Mouse (Mus musculus) thymus, adult 2 months (tissue): ENCODE measurements at regions not wholly inside any gene's neighbourhood (a gene's known extent, or its start where the extent isn't known, plus 50 kb on each side); places are given as distances from the start of the nearest gene placed in this dataset.

Source experiments
- DNase-seq: peaks from one replicate; pipeline ENCODE4 v3.0.0; 2021
- H3K27ac ChIP-seq: fragments of 200-500 bp; 2 replicates; pipeline ENCODE4 v1.5.1; 2012; ENCODE audit warnings: low read length, control low read depth; ENCODE audit not compliant: control insufficient read depth, insufficient read depth
- H3K27me3 ChIP-seq: fragments of 200-500 bp; 2 replicates; pipeline ENCODE4 v1.6.1; 2012; ENCODE audit warnings: mild to moderate bottlenecking, low read length, moderate library complexity, mixed read lengths; ENCODE audit not compliant: control insufficient read depth, insufficient read depth
- H3K36me3 ChIP-seq: fragments of 200-500 bp; 2 replicates; pipeline ENCODE4 v1.6.1; 2012; ENCODE audit warnings: mild to moderate bottlenecking, low read length, moderate library complexity; ENCODE audit not compliant: control insufficient read depth, insufficient read depth
- H3K4me1 ChIP-seq: fragments of 200-500 bp; replicated peaks from 2 replicates; pipeline ENCODE4 v1.6.1; 2012; ENCODE audit warnings: low read length; ENCODE audit not compliant: control insufficient read depth, insufficient read depth
- H3K4me3 ChIP-seq: fragments of 200-500 bp; 2 replicates; pipeline ENCODE4 v1.5.1; 2012; ENCODE audit warnings: mild to moderate bottlenecking, low read length, control low read depth, moderate library complexity; ENCODE audit not compliant: control insufficient read depth, insufficient read depth
- CTCF ChIP-seq: fragments of 200-500 bp; IDR thresholded peaks from 2 replicates; pipeline ENCODE4 v1.5.1; 2012; ENCODE audit warnings: mild to moderate bottlenecking, control low read depth, low read length, moderate library complexity, borderline replicate concordance; ENCODE audit not compliant: control insufficient read depth, poor library complexity, insufficient read depth; ENCODE audit errors: extremely low read depth
- POLR2A ChIP-seq: fragments of 200-500 bp; IDR thresholded peaks from 2 replicates; pipeline ENCODE4 v1.6.1; 2012; ENCODE audit warnings: mild to moderate bottlenecking, low read length, control low read depth, moderate library complexity; ENCODE audit not compliant: control insufficient read depth, poor library complexity, insufficient read depth; ENCODE audit errors: extremely low read depth
- WGBS: fragments of 180-500 bp; shearing (Covaris S2); methylation state at CpG from one replicate; pipeline ENCODE4 v1.1.7; 2018; 5-methylcytosine and 5-hydroxymethylcytosine counted together

GRCm38 (mm10) chr4:125835250-125835649 is 189.1 kb upstream of the Csf3r start:
- Histone ChIP-seq H3K27ac (no peak overlapping the region), H3K4me3 (no peak overlapping the region), H3K4me1 (no peaks in the 10 kb centered on the region), H3K36me3 (no peaks in the 10 kb centered on the region), H3K27me3 (no peaks in the 10 kb centered on the region)
- TF ChIP-seq CTCF (no peak), POLR2A (no peak)
- no peak for DNase-seq
- WGBS, result 5% methylated on average over 8 of the region's 8 CpGs

GRCm38 (mm10) chr4:125847568-125847967 is 176.8 kb upstream of the Csf3r start:
- Histone ChIP-seq H3K36me3 (no peaks in the 10 kb centered on the region), H3K4me1 (no peaks in the 10 kb centered on the region), H3K4me3 (no peak overlapping the region), H3K27me3 (no peaks in the 10 kb centered on the region), H3K27ac (no peak overlapping the region)
- no peak for TF ChIP-seq POLR2A
- TF ChIP-seq CTCF, result no peak
- no peak for DNase-seq
- 97% methylated on average over 3 of the region's 3 CpGs for WGBS

GRCm38 (mm10) chr4:125850300-125850699 is 174.1 kb upstream of the Csf3r start:
- Histone ChIP-seq H3K27ac (no peak overlapping the region), H3K4me3 (no peak overlapping the region), H3K36me3 (no peaks in the 10 kb centered on the region), H3K27me3 (no peaks in the 10 kb centered on the region), H3K4me1 (no peaks in the 10 kb centered on the region)
- peak; percentile 32 for DNase-seq
- TF ChIP-seq CTCF (no peak), POLR2A (no peak)
- WGBS, result 12% methylated on average over 4 of the region's 4 CpGs

- Histone ChIP-seq H3K4me3 (no peak overlapping the region), H3K4me1 (no peaks in the 10 kb centered on the region), H3K27me3 (no peaks in the 10 kb centered on the region), H3K27ac (no peak overlapping the region), H3K36me3 (no peaks in the 10 kb centered on the region)
- no peak for DNase-seq
- 73% methylated on average over 4 of the region's 4 CpGs for WGBS
- TF ChIP-seq POLR2A, result no peak
- TF ChIP-seq CTCF, result no peak
These were observed 171.8 kb upstream of the Csf3r start for GRCm38 (mm10) chr4:125852545-125852944.

GRCm38 (mm10) chr4:125855983-125856591 is 168.3 kb upstream of the Csf3r start:
- H3K27ac ChIP-seq, result no peak overlapping the region
- no peaks in the 10 kb centered on the region for H3K36me3 ChIP-seq
- WGBS, result 54% methylated on average over 11 of the region's 11 CpGs
- TF ChIP-seq POLR2A (no peak), CTCF (no peak)
- H3K4me3 ChIP-seq, result no peak overlapping the region
- no peaks in the 10 kb centered on the region for H3K4me1 ChIP-seq
- no peak for DNase-seq
- H3K27me3 ChIP-seq, result no peaks in the 10 kb centered on the region

GRCm38 (mm10) chr4:125856781-125857180 is 167.6 kb upstream of the Csf3r start:
- Histone ChIP-seq H3K27me3 (no peaks in the 10 kb centered on the region), H3K27ac (no peak overlapping the region), H3K4me3 (no peak overlapping the region), H3K36me3 (no peaks in the 10 kb centered on the region), H3K4me1 (no peaks in the 10 kb centered on the region)
- no peak for TF ChIP-seq POLR2A
- no peak for TF ChIP-seq CTCF
- 80% methylated on average over 5 of the region's 5 CpGs for WGBS
- no peak for DNase-seq

- no peak for DNase-seq
- TF ChIP-seq CTCF (no peak), POLR2A (no peak)
- no peaks in the 10 kb centered on the region for H3K36me3 ChIP-seq
- H3K4me3 ChIP-seq, result no peak overlapping the region
- 23% methylated on average over 8 of the region's 8 CpGs for WGBS
- no peak overlapping the region for H3K27ac ChIP-seq
- no peaks in the 10 kb centered on the region for H3K4me1 ChIP-seq
- H3K27me3 ChIP-seq, result no peaks in the 10 kb centered on the region
These were observed 159.3 kb upstream of the Csf3r start for GRCm38 (mm10) chr4:125865057-125865456.
